Mouse (Mus musculus) B cell, adult (primary cell): Measurements from ENCODE around the gene Spdef. TPM values are rescaled to one million over a fixed set of nuclear protein-coding genes. Genes with fewer than 3 reads are reported as not detected.

Experiments
- total RNA-seq: library from RNA; stranded (reverse); gene quantifications from 4 replicates; pipeline ENCODE4 v1.2.4, GENCODE M21; 2023; ENCODE audit not compliant: inconsistent age

The Spdef gene
- 0.48 to 0.87 TPM (median 0.61 TPM) in 4 replicates for total RNA-seq

GRCm38 (mm10) chr17:27728770-27729169, at the start of gene Spdef:
Spdef (minus strand) TSS chr17:27728955.

Other genes with a start within 250 kb of the Spdef start
- not detected in 4 replicates for gene Grm4, start 207.6 kb downstream of the Spdef start, total RNA-seq
- gene Hmga1, start 172.5 kb downstream of the Spdef start, total RNA-seq = 64.7 to 73.8 TPM (median 66.6 TPM) in 4 replicates
- 39.6 to 49.8 TPM (median 41.4 TPM) in 4 replicates for gene AI413582, start 163.2 kb downstream of the Spdef start, total RNA-seq
- 96.9 to 111 TPM (median 107 TPM) in 4 replicates for gene Nudt3, start 105.5 kb downstream of the Spdef start, total RNA-seq
- not detected in 4 replicates for gene RPS10-NUDT3, start 93.7 kb downstream of the Spdef start, total RNA-seq
- gene Rps10, start 92.3 kb downstream of the Spdef start, total RNA-seq = 1,996 to 2,109 TPM (median 2,092 TPM) in 4 replicates
- gene Pacsin1, start 73.4 kb downstream of the Spdef start, total RNA-seq = 16.4 to 22.3 TPM (median 18.0 TPM) in 4 replicates
- 69.5 to 77.5 TPM (median 73.2 TPM) in 4 replicates for gene D17Wsu92e, start 91.7 kb upstream of the Spdef start, total RNA-seq
- 71.4 to 77.3 TPM (median 75.4 TPM) in 4 replicates for gene Snrpc, start 109.2 kb upstream of the Spdef start, total RNA-seq
- 4.0 to 7.3 TPM (median 7.0 TPM) in 4 replicates for gene Uhrf1bp1, start 127.5 kb upstream of the Spdef start, total RNA-seq
- 35.6 to 45.3 TPM (median 41.6 TPM) in 4 replicates for gene Anks1, start 180.4 kb upstream of the Spdef start, total RNA-seq
- 36.3 to 40.0 TPM (median 37.0 TPM) in 4 replicates for gene Taf11, start 180.9 kb upstream of the Spdef start, total RNA-seq